Mouse (Mus musculus) adrenal gland, postnatal 25 days (tissue): ENCODE data around the gene Znrf2. TPM values are rescaled to one million over a fixed set of nuclear protein-coding genes. Genes with fewer than 3 reads are reported as not detected.

Experiments used
- DNase-seq: peaks from one replicate; pipeline ENCODE4 v3.0.0; 2021; ENCODE audit warnings: mixed read lengths
- total RNA-seq: library from RNA; stranded (reverse); gene quantifications from 2 replicates; pipeline ENCODE4 v1.2.3, GENCODE M21; 2021

Znrf2 gene
- total RNA-seq, 1 experiment from 2014 or later: 46.1 TPM

GRCm38 (mm10) chr6:54917523-54917922, 100.8 kb downstream of the Znrf2 start:
- DNase-seq: peak; percentile 65

GRCm38 (mm10) chr6:54918521-54918920, 101.8 kb downstream of the Znrf2 start:
- DNase-seq: no peak

GRCm38 (mm10) chr6:54924538-54924937, 107.8 kb downstream of the Znrf2 start:
- no peak for DNase-seq

GRCm38 (mm10) chr6:54925736-54926440, 109.2 kb downstream of the Znrf2 start:
- DNase-seq: no peak

GRCm38 (mm10) chr6:54926899-54927298, 110.2 kb downstream of the Znrf2 start:
- no peak for DNase-seq

GRCm38 (mm10) chr6:54927946-54928345, 111.2 kb downstream of the Znrf2 start:
- DNase-seq: no peak

- DNase-seq: no peak
Observed at GRCm38 (mm10) chr6:54931641-54932040, 114.9 kb downstream of the Znrf2 start.

- DNase-seq: no peak
Observed at GRCm38 (mm10) chr6:54932526-54932925, 115.8 kb downstream of the Znrf2 start.

- no peak for DNase-seq
Observed at GRCm38 (mm10) chr6:54933216-54933615, 116.5 kb downstream of the Znrf2 start.

DNA sequence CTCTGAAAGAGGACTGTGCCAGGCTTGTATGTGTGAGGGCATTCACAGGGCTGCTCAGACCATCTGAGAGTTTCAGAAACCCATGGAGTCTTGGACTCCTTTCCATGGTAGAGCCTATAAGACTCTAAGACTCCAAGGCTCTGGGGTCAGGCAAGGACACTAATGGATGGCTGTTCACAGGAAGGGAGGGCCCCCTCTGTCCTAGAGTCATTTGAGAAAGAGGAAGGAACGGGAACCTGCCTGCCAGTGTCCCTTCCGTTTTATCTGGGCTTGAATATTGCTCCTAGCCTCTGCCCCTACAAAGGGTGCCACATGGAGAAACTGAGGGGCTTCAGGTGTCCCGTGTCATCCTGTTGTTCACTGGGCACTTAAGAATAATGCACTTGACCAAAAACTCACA, 117.2 kb downstream of the Znrf2 start:
- no peak for DNase-seq

DNA sequence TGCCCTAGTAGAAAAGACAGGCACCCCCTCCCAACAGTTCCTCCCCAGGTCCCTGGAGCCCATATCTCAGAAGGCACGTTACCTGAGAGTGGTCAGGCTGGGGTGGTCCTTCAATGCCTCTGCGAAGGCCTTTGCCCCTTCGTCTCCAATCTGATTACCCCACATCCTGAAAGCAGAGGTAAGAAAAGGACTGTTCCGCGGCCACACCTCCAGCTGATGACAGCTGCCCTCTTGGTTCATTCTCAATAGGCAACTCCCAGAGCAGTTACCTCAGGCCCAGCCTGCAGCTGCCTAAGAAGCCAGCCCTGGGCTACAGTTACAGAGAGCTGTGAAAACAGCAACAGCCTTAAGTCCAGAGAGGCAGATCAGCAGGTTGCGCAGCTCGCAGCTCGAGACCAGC, 117.6 kb downstream of the Znrf2 start:
- DNase-seq: no peak

GRCm38 (mm10) chr6:54934930-54935329, 118.2 kb downstream of the Znrf2 start:
- no peak for DNase-seq

DNA sequence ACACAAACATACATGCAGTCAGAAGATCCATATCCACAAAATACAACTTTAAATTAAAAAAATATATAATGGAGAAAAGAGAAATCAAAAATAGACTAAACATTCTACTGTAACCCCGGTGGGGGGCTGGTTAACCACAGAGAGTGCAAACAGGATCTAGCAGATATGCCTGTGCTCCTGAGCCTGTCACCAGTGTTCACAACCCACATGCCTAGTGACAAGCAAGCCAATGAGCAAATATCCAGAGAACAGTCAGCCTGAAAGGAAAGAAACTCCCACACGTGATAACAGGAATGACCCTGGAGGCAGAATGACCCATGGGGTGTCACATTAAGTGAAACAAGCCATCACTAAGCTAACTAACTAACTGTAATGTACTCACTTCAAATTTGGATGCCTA, 119.8 kb downstream of the Znrf2 start:
- no peak for DNase-seq

GRCm38 (mm10) chr6:54939631-54940030, 122.9 kb downstream of the Znrf2 start:
- DNase-seq: peak; percentile 38

DNA sequence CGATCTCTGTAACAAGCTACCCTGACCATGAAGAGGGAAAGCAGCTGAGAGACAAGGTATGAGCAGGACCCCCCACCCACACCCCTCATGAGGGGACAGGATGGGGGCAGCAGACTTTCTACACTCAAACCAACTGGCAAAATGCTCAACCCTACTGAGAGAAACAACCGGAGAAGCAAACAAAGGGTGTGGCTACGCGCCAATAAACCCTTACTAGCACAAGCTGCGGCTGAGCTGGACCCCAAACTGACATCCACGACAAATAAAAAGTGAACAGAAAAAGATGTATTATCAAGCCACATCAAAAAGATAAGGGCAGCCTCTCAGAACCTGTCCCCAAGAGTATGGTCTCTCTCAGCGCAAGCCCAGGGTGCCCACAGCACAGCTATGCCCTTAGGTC, 123.4 kb downstream of the Znrf2 start:
- no peak for DNase-seq

- no peak for DNase-seq
Observed at GRCm38 (mm10) chr6:54941149-54941548, 124.4 kb downstream of the Znrf2 start.

Other genes with a start within 250 kb of the Znrf2 start
- 19.4 and 20.1 TPM in 2 replicates for gene Plekha8, start 221.8 kb upstream of the Znrf2 start, total RNA-seq
- 17.2 and 17.5 TPM in 2 replicates for gene Fkbp14, start 219.6 kb upstream of the Znrf2 start, total RNA-seq
- gene Mturn, start 135.3 kb upstream of the Znrf2 start, total RNA-seq: 13.2 and 20.6 TPM in 2 replicates
- gene Nod1, start 155.7 kb downstream of the Znrf2 start, total RNA-seq: 9.5 and 10.5 TPM in 2 replicates
- gene Ggct, start 176.0 kb downstream of the Znrf2 start, total RNA-seq: 7.2 and 7.4 TPM in 2 replicates
- 81.7 and 85.7 TPM in 2 replicates for gene Gars, start 221.1 kb downstream of the Znrf2 start, total RNA-seq